Mouse (Mus musculus) heart, postnatal 0 days (tissue): ENCODE results near the gene Fnbp1.

Experiments used
- CTCF ChIP-seq: IDR thresholded peaks from 2 replicates; pipeline ENCODE4 v1.5.1; 2016; ENCODE audit warnings: antibody characterized with exemption, control low read depth, low read depth
- EP300 ChIP-seq: IDR thresholded peaks from 2 replicates; pipeline ENCODE4 v1.6.1; 2016; ENCODE audit warnings: antibody characterized with exemption, low read depth

DNA sequence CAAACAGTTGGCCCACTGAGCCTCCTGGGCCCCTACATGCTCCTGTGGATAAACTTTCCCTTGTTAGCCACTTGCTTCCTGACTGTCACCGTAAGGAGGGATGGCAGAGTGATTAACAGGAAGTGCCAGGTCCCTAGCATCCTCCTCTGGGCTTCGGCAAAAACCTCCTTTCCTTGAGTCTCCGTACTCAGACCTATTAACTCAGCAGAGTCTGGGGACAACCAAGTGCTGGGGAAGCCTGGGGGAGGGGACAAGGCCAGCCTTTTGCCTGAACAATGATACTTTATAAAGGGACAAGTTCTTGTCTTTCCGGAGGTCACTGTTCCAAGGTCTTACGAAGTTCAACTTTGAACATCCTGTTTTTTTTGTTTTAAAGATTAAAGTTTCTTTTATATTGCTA is 54.7 kb downstream of the Fnbp1 start:
- no peak for TF ChIP-seq CTCF
- no peak for TF ChIP-seq EP300
